Mouse (Mus musculus): ENCODE measurements around the gene Vrtn. TPM values are rescaled to one million over a fixed set of nuclear protein-coding genes. Genes with fewer than 3 reads are reported as not detected.

Gene Vrtn
- not detected in 2 replicates for polyA plus RNA-seq (2012; rRNA removed)

DNA sequence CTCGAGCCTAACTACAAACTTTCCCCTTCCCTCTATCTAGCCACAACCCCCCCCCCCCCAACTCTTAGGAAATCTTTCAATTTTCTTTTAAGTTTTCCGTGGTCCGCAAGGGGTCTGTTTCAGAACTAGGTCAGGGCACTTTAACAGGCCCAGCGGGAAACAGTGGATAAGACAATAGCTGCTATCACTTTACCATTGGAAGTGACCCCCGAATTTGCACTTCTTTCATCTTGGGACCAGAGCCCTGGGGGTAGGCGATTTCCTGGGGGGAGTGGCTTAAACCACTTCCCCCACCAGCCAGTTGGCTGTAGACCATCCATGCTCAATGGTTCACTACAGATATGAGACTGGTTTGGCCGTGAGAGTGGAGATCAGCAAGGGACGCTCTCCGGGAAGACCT, at the start of gene Vrtn:
TSS of gene Vrtn (plus strand) at position 366 of the 400 bp plus-strand sequence.
- no peak for DNase-seq (ENCODE audit: low read depth)

DNA sequence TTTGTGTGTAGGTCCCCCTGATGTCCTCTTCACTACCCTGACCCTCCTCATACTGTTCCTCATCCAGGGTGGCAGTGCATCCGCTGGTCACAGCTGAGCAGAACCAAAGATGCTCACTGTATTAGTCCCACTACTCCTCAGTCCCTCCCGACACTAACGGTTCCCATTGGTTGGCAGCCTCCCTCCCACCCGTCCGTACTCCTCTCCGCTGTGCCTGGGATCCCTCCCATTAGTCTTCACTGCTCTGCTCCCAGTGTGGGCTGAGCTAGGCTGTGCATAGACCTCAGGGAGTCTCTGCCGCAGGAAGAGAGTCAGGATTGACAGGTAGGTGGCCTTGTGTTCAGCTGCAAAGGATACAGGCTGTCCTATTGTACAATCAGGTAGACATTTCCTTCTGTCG, 42.5 kb upstream of the Vrtn start:
- no peak for DNase-seq (ENCODE audit: low read depth)

- DNase-seq (ENCODE audit: low read depth) = no peak
Measured at GRCm38 (mm10) chr12:84604001-84604400, 36.8 kb upstream of the Vrtn start.

- no peak for DNase-seq (ENCODE audit: low read depth)
Measured at GRCm38 (mm10) chr12:84605860-84606259, 35.0 kb upstream of the Vrtn start.

DNA sequence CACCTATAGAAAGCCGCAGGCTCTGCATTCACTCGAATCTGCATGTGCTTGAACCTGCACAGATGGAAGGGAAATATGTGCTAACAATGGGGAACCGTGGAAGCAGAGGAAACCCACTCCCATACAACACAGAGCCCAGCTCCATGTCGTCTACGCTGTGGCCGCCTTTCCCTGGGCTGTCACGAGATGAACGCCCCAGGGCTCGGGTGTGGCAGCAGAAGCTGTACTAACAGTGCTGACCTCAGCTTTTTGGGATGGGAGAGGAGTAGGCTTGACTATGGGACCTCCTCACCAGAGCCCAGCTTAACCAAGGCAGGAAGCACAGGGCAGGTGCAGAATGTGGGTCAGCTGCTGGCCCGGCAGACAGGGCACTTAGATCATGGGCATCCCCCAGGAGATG, 29.1 kb upstream of the Vrtn start:
- no peak for DNase-seq (ENCODE audit: low read depth)

DNA sequence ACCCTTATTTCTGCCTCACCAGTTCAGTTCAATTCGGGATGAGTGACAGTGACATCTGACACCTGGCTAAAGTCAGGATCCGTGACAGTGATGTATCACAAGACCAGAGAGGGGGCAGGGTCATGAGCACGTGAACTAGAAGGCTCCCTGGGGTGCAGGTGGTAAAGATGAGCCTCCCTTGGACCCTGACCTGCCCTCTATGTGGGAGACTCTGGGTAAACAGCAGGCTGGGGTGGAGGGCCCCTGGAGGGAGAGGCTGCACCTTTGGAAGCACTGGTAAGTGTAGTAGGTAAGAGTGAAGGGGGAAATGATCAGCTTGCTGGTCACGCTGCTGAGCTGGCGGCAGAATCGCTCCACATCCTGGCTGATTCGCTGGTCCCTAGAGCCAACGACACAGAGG, 28.3 kb upstream of the Vrtn start:
- no peak for DNase-seq (ENCODE audit: low read depth)

GRCm38 (mm10) chr12:84614001-84614400, 26.8 kb upstream of the Vrtn start:
- no peak for DNase-seq (ENCODE audit: low read depth)

- DNase-seq (ENCODE audit: low read depth) = no peak
Measured at GRCm38 (mm10) chr12:84614524-84614923, 26.3 kb upstream of the Vrtn start.

- DNase-seq (ENCODE audit: low read depth) = no peak
Measured at GRCm38 (mm10) chr12:84616977-84617630, 23.7 kb upstream of the Vrtn start, which contains the start of gene Abcd4. Gene Abcd4 (minus strand): TSS chr12:84617413.

- no peak for DNase-seq (ENCODE audit: low read depth)
Measured at GRCm38 (mm10) chr12:84617663-84618062, 23.2 kb upstream of the Vrtn start.

DNA sequence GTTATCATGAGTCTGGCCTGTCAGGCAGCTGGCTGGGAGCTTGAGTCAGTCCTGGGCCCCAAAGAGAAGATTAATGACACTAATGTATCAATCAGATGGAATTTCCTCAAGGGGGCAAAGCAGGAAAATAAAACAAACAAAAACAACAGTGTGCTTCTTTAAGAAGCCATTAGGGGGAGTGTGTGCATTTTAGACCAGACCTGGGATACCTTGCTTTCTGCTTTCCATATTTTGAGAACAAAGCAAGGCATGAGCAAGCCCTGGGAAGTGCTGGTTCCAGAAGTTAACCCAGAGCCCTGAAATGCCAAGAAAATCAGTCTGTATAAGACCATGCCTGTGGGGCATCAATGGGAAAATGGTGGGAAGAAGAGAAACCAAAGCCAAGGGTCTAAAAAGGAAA, 19.8 kb upstream of the Vrtn start:
- DNase-seq (ENCODE audit: low read depth) = no peak

DNA sequence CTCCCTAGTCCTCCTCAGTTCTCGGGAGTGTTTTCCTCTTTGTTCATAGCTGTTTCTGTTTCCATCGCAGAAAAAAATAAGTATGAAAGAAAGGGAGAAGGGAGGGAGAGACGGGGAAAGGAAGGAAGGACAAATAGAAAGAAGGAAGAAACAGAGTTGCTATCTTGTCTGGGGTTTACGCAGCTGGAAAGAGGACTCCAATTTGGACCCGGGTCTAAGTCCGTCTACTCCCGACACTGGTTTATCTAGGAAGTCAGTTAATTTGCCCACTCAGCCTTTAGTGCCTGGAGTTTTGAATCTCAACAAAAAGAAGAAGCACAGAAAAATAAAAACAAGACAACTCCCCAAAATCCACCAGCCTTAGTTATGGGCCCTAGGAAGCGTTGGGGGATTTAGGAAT, 16.2 kb upstream of the Vrtn start:
- DNase-seq (ENCODE audit: low read depth) = no peak

DNA sequence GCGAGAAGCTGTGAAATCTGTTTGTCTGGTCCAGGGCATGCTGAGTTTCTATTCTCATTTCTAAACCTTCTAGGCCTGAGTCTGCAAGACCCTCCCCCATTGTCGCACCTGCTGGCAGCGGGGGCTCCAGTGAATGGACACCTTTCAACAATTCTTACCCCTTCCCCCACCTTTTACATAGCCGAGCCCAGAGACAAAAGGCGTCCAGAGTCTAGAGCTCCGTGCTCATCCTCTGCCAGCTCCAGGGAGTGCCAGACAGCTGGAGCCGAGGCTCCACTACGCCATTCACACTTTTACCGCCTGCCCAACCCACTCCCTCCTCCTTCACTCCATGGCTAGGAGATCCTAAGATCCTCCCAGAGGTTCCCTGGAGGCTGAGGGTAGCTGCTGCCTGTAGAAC, 15.7 kb upstream of the Vrtn start:
- DNase-seq (ENCODE audit: low read depth) = no peak

GRCm38 (mm10) chr12:84631867-84632266, 9.0 kb upstream of the Vrtn start:
- no peak for DNase-seq (ENCODE audit: low read depth)

- no peak for DNase-seq (ENCODE audit: low read depth)
Measured at GRCm38 (mm10) chr12:84640253-84640652, 566 bp upstream of the Vrtn start.

GRCm38 (mm10) chr12:84650234-84650633, 9.4 kb downstream of the Vrtn start:
- no peak for DNase-seq (ENCODE audit: low read depth)

DNA sequence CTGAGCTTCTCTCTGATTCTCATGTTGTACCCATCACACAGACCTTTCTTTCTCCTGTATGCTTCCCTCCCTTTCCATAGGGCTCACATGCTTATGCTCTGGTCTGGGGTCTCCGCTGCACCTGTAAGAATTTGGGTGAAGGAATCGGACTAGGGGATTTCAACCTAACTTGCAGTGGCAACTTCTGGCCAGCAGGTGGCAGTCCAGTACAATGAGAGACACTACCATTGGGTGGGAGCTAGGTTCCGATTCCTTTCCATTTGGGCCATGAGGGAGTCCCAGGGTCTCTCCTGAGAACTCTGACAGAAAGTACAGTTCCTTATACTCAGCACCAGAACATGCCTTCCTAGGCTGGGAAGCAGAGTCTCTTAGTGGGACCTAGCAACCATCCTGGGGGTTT, 13.1 kb downstream of the Vrtn start:
- DNase-seq (ENCODE audit: low read depth) = no peak

DNA sequence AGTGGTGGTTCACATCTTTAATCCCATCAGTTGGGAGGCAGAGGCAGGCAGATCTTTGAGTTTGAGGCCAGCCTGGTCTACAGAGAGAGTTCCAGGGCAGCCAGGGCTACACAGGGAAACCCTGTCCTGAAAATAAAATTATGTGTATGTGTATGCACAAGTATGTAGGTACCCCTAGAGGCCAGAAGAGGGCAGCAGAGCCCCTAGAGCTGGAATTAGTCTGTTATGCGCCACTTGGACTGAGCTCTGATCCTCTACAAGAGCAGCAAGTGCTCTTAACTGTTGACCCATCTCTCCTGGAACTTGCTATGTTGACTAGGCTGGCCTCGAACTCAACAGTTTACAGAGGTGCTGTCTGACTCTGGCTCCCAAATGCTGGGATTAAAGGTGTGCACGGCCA, 29.7 kb downstream of the Vrtn start:
- DNase-seq (ENCODE audit: low read depth) = no peak

- no peak for DNase-seq (ENCODE audit: low read depth)
Measured at GRCm38 (mm10) chr12:84671646-84672045, 30.8 kb downstream of the Vrtn start.

- no peak for DNase-seq (ENCODE audit: low read depth)
Measured at GRCm38 (mm10) chr12:84674666-84675526, 34.1 kb downstream of the Vrtn start.

- DNase-seq (ENCODE audit: low read depth) = no peak
Measured at GRCm38 (mm10) chr12:84676011-84676410, 35.2 kb downstream of the Vrtn start.

GRCm38 (mm10) chr12:84684569-84684968, 43.8 kb downstream of the Vrtn start:
- DNase-seq (ENCODE audit: low read depth) = no peak

- no peak for DNase-seq (ENCODE audit: low read depth)
Measured at GRCm38 (mm10) chr12:84686176-84686575, 45.4 kb downstream of the Vrtn start.
